Mouse (Mus musculus): ENCODE measurements around the gene Clec2d. TPM values are rescaled to one million over a fixed set of nuclear protein-coding genes. Genes with fewer than 3 reads are reported as not detected.

Clec2d gene
- polyA plus RNA-seq, 1 experiment = 2.1 TPM

DNA sequence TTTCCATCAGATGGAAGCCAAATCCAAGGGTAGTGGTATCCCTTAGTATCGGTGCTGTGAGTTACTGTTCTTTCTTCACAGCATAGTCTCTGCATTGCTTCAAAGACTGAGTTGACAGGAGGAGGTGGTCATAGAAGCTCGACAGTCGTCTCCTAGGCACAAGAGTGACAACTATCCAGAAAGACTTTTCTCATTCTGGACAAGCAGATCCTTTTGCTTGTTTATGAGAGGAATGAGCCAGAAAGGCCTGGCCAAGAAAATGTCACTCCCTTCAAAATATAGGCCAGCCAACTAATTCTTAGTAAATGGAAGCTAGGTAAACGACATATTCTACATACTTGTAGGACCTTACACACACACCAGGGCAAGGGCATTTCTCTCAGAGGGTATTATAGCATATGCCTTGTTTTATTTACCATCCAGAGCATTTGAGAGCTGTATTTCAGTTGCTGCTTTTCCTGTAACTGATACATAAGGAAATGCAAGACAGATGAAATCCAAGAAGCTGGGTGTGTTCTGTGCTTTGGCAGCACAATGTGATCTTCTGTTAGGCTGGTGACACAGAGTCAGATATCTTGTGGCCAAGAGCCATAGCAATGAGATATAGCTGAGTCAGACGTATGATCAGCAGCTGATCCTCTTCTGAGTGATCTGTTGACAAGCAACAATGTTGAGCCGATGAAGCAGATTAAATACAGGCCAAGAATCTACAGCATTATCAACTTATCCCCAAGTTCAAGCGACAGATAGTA lies 35.6 kb downstream of the Clec2d start:
- TF ChIP-seq POLR2A (IDR thresholded peaks at IDR 0.05; ENCODE audit: borderline replicate concordance, extremely low read depth, insufficient read depth, insufficient read length, poor library complexity, severe bottlenecking) (no peak), CTCF (IDR thresholded peaks at IDR 0.05; ENCODE audit: borderline replicate concordance, extremely low read depth, insufficient read depth, insufficient read length) (no peak)
- no peak for DNase-seq (ENCODE audit: low read depth)

- TF ChIP-seq CTCF (IDR thresholded peaks at IDR 0.05; ENCODE audit: borderline replicate concordance, extremely low read depth, insufficient read depth, insufficient read length) (no peak), POLR2A (IDR thresholded peaks at IDR 0.05; ENCODE audit: borderline replicate concordance, extremely low read depth, insufficient read depth, insufficient read length, poor library complexity, severe bottlenecking) (no peak)
- no peak for DNase-seq (ENCODE audit: low read depth)
These were observed 36.4 kb downstream of the Clec2d start for GRCm38 (mm10) chr6:129216721-129217230.

GRCm38 (mm10) chr6:129218191-129218696 lies 37.8 kb downstream of the Clec2d start:
- no peak for TF ChIP-seq CTCF (IDR thresholded peaks at IDR 0.05; ENCODE audit: borderline replicate concordance, extremely low read depth, insufficient read depth, insufficient read length)
- TF ChIP-seq POLR2A (IDR thresholded peaks at IDR 0.05; ENCODE audit: borderline replicate concordance, extremely low read depth, insufficient read depth, insufficient read length, poor library complexity, severe bottlenecking) = no peak

GRCm38 (mm10) chr6:129219897-129220517 lies 39.6 kb downstream of the Clec2d start:
- TF ChIP-seq CTCF (IDR thresholded peaks at IDR 0.05; ENCODE audit: borderline replicate concordance, extremely low read depth, insufficient read depth, insufficient read length) (no peak), POLR2A (IDR thresholded peaks at IDR 0.05; ENCODE audit: borderline replicate concordance, extremely low read depth, insufficient read depth, insufficient read length, poor library complexity, severe bottlenecking) (no peak)
- no peak for DNase-seq (ENCODE audit: low read depth)

More at GRCm38 (mm10) chr6:129218191-129218696, 37.8 kb downstream of the Clec2d start:
- no peak for DNase-seq (ENCODE audit: low read depth)

DNA sequence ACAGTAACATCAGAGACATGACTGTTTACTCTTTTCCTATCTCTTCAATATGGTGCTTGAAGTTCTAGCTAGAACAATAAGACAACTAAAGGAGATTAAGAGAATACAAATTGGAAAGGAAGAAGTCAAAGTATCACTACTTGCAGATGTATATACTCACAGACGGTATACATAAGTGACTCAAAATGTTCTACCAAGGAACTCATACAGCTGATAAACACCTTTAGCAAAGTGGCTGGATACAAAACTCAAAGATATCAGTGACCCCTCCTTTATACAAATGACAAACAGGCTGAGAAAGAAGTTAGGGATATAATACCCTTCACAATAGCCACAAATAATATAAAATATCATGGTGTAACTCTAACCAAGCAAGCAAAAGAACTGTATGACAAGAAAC lies 40.6 kb downstream of the Clec2d start:
- no peak for DNase-seq (ENCODE audit: low read depth)
- TF ChIP-seq CTCF (IDR thresholded peaks at IDR 0.05; ENCODE audit: borderline replicate concordance, extremely low read depth, insufficient read depth, insufficient read length) = no peak
- no peak for TF ChIP-seq POLR2A (IDR thresholded peaks at IDR 0.05; ENCODE audit: borderline replicate concordance, extremely low read depth, insufficient read depth, insufficient read length, poor library complexity, severe bottlenecking)

- DNase-seq (ENCODE audit: low read depth) = peak; percentile 22
- TF ChIP-seq CTCF (IDR thresholded peaks at IDR 0.05; ENCODE audit: borderline replicate concordance, extremely low read depth, insufficient read depth, insufficient read length) (no peak), POLR2A (IDR thresholded peaks at IDR 0.05; ENCODE audit: borderline replicate concordance, extremely low read depth, insufficient read depth, insufficient read length, poor library complexity, severe bottlenecking) (no peak)
These were observed 41.9 kb downstream of the Clec2d start for GRCm38 (mm10) chr6:129222188-129222800.

GRCm38 (mm10) chr6:129223611-129224010 lies 43.2 kb downstream of the Clec2d start:
- DNase-seq (ENCODE audit: low read depth) = no peak
- TF ChIP-seq CTCF (IDR thresholded peaks at IDR 0.05; ENCODE audit: borderline replicate concordance, extremely low read depth, insufficient read depth, insufficient read length) = no peak
- no peak for TF ChIP-seq POLR2A (IDR thresholded peaks at IDR 0.05; ENCODE audit: borderline replicate concordance, extremely low read depth, insufficient read depth, insufficient read length, poor library complexity, severe bottlenecking)

DNA sequence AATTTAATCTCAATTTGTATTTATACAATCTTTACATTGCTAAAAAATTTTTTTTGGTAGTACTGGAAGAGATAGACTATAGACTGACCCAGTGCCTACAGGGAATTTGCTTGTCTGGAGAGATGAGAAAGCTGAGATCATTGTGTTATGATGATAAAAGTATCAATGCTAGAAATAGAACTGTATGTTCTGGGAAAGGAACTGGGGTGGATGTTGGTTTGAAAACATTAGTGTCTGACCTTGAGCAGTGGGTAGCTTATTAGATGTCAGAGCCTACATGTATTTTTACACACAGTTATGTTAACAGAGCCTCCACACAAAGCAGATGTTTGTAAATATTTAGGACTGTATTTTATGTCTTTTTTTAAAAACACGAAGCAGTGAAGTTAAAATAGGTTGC lies 43.7 kb downstream of the Clec2d start:
- no peak for TF ChIP-seq POLR2A (IDR thresholded peaks at IDR 0.05; ENCODE audit: borderline replicate concordance, extremely low read depth, insufficient read depth, insufficient read length, poor library complexity, severe bottlenecking)
- TF ChIP-seq CTCF (IDR thresholded peaks at IDR 0.05; ENCODE audit: borderline replicate concordance, extremely low read depth, insufficient read depth, insufficient read length) = no peak

GRCm38 (mm10) chr6:129225078-129225477 lies 44.7 kb downstream of the Clec2d start:
- TF ChIP-seq CTCF (IDR thresholded peaks at IDR 0.05; ENCODE audit: borderline replicate concordance, extremely low read depth, insufficient read depth, insufficient read length) (no peak), POLR2A (IDR thresholded peaks at IDR 0.05; ENCODE audit: borderline replicate concordance, extremely low read depth, insufficient read depth, insufficient read length, poor library complexity, severe bottlenecking) (no peak)

More for the DNA sequence above, 43.7 kb downstream of the Clec2d start:
- DNase-seq (ENCODE audit: low read depth) = no peak

DNA sequence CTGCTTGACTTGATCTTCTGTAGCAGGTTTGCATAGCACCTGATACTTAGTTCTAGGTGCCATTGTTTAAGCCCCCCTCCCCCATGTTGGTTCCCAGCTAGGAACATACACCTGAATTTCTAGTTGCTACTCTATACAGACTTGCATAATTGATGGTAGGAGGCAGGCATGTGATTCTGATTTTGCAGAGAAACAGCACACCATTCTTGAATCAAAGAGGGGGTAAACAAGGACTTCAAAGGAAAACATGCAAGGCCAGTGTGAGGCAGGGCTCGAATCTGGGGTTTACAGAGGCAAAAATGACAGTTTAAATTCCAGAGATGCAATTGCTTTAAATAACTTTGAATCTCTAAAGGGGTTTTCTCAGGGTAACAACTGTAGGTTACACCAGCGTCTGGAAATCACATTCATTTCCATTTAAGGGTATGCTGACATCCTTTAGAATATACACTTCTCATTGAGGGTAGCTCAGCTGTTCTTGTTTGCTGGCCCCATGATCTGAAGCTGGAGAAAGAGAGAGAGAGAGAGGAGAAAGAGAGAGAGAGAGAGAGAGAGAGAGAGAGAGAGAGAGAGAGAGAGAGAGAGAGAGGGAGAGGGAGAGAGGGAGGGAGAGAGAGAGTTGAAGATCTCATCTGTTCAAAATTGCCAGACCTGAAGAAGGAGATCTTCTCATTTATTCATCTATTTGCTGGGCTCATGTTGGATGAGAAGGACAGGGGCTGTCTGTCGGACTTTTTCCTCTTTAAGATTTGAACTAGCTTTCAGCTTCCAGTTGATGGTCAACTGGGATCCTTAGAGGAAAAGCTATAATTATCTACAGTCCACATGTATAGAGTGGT lies 48.7 kb downstream of the Clec2d start:
- no peak for DNase-seq (ENCODE audit: low read depth)
- TF ChIP-seq POLR2A (IDR thresholded peaks at IDR 0.05; ENCODE audit: borderline replicate concordance, extremely low read depth, insufficient read depth, insufficient read length, poor library complexity, severe bottlenecking) (no peak), CTCF (IDR thresholded peaks at IDR 0.05; ENCODE audit: borderline replicate concordance, extremely low read depth, insufficient read depth, insufficient read length) (no peak)

More at GRCm38 (mm10) chr6:129225078-129225477, 44.7 kb downstream of the Clec2d start:
- no peak for DNase-seq (ENCODE audit: low read depth)
